In the genomic region with DNA sequence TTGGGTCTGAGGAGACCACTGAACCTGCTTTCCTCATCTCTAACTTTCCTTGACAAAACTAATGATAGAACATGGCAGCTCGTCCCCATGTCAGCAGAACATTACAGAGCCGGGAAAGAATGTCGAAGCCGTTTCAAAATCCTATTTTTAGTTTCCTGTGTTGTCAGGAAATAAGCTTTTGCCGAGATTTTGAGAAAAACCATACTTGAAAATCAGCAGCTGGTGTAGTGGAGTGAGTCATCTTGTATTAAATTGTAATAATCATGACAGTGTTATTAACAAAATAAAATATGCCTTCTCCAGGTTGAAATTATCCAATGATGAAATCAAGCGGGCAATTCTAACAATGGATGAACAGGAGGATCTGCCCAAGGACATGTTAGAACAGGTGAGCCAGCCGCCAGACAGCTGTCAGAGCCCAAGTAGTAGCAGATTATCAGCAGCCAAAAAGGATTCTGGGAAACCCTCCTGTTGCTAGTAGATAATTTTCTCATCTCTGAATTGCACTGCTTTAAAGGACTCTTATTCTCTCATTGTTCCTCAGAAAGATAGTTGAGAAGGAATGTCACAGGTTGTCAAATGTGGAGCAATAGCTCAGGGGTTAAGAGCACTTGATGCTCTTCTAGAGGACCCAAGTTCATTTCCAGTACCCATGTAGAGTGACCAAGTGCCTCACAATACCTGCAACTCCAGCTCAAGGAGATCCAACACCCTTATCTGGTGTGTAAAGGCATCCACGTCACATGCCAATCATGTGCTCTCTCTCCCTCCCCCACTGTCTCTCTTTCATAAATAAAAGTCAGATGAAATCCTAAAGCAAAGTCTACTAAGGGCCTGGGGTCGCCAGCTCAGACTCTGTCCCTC, we compare ENCODE assay signal across 14 mouse cellular contexts.
DNase-seq lines count a peak whose midpoint lies in the region; ATAC-seq and TF ChIP-seq lines count a peak whose summit lies in the region.
"Had no signal": no experiment of that assay in that cellular context is flagged by ENCODE, and none has a peak within 500 bp of the region (broad histone marks: within the 10 kb centered on the region; RNA-seq: fewer than 3 reads in every experiment).

No protein-coding gene starts in this region.

- no peak for TF ChIP-seq CTCF in layer of hippocampus, adult 2 months (conservative IDR thresholded peaks at IDR 0.05)
- TF ChIP-seq CTCF in embryonic fibroblast, embryonic 13.5 days (IDR thresholded peaks at IDR 0.05; ENCODE audit: borderline replicate concordance, insufficient read depth, low read length), result no peak

- H3K4me2 ChIP-seq in heart, embryonic 14.5 days (ENCODE audit: low read length), result no peak overlapping the region
- H3K4me2 ChIP-seq in hindbrain, embryonic 12.5 days (replicated peaks), result no peak overlapping the region
- no peak overlapping the region for H3K4me2 ChIP-seq in forebrain, embryonic 12.5 days
- H3K4me2 ChIP-seq: lung, embryonic 15.5 days; neural tube, embryonic 15.5 days had no signal

- H3K9me3 ChIP-seq in heart, embryonic 14.5 days (ENCODE audit: control insufficient read depth, low read length), result no peaks in the 10 kb centered on the region
- no peaks in the 10 kb centered on the region for H3K9me3 ChIP-seq in hindbrain, embryonic 12.5 days (replicated peaks)
- no peaks in the 10 kb centered on the region for H3K9me3 ChIP-seq in forebrain, embryonic 12.5 days
- H3K9me3 ChIP-seq: forebrain, embryonic 10.5 days; lung, embryonic 15.5 days; neural tube, embryonic 15.5 days had no signal

- no peak for ATAC-seq in heart, embryonic 14.5 days (ENCODE audit: insufficient number of reproducible peaks, insufficient read depth, low FRiP score, low read depth)
- ATAC-seq in megakaryocyte-erythroid progenitor cell, adult 5-6 weeks (replicated peaks; ENCODE audit: low FRiP score, low TSS enrichment, poor library complexity, severe bottlenecking), result peak; percentile 68
- no peak for ATAC-seq in hindbrain, embryonic 12.5 days (ENCODE audit: low FRiP score)
- no peak for ATAC-seq in erythroid progenitor cell, adult 5-6 weeks (replicated peaks; ENCODE audit: low FRiP score, poor library complexity, severe bottlenecking)
- no peak for ATAC-seq in forebrain, embryonic 12.5 days (ENCODE audit: low FRiP score)
- ATAC-seq: midbrain, embryonic 16.5 days had no signal

- TF ChIP-seq POLR2A in embryonic fibroblast, embryonic 13.5 days (IDR thresholded peaks at IDR 0.05; ENCODE audit: low read depth, low read length), result no peak

- no peak overlapping the region; the same call in 1 of the 2 replicates for H3K9ac ChIP-seq in heart, embryonic 14.5 days (ENCODE audit: low read length)
- no peak overlapping the region for H3K9ac ChIP-seq in hindbrain, embryonic 12.5 days
- H3K9ac ChIP-seq in forebrain, embryonic 12.5 days, result no peak overlapping the region
- H3K9ac ChIP-seq: lung, embryonic 15.5 days; neural tube, embryonic 15.5 days had no signal

- peak overlapping the region; percentile 81 for H3K27ac ChIP-seq in layer of hippocampus, adult 2 months
- 0 out of 2 replicates have a peak overlapping the region, but pooled peaks have one; percentile 37 for H3K27ac ChIP-seq in embryonic fibroblast, embryonic 13.5 days (ENCODE audit: insufficient read depth, low read length)
- peak overlapping the region; percentile 64 to 69 for H3K27ac ChIP-seq in heart, embryonic 14.5 days (replicated peaks in 1 of 2; ENCODE audit: control insufficient read depth in 1 of 2, insufficient read depth in 1 of 2, low read depth in 2 of 2, low read length in 2 of 2)
- H3K27ac ChIP-seq in hindbrain, embryonic 12.5 days, result no peak overlapping the region
- no peak overlapping the region for H3K27ac ChIP-seq in forebrain, embryonic 12.5 days
- H3K27ac ChIP-seq: forebrain, embryonic 10.5 days; neural tube, embryonic 15.5 days had no signal

- peaks cover 56% of the 10 kb centered on the region for H3K36me3 ChIP-seq in heart, embryonic 14.5 days (ENCODE audit: control insufficient read depth, insufficient read depth, low read length)
- H3K36me3 ChIP-seq in hindbrain, embryonic 12.5 days, result peaks cover 48% of the 10 kb centered on the region
- H3K36me3 ChIP-seq in forebrain, embryonic 12.5 days (replicated peaks), result peaks cover 31% of the 10 kb centered on the region

- peaks cover 4% of the 10 kb centered on the region for H3K4me1 ChIP-seq in embryonic fibroblast, embryonic 13.5 days (ENCODE audit: control insufficient read depth, insufficient read depth, low read length)
- H3K4me1 ChIP-seq in heart, embryonic 14.5 days (ENCODE audit: control insufficient read depth in 2 of 2, insufficient read depth in 2 of 2, low read length in 2 of 2), result peaks cover 46 to 71% of the 10 kb centered on the region in 2 experiments
- H3K4me1 ChIP-seq in hindbrain, embryonic 12.5 days, result peaks cover 8% of the 10 kb centered on the region
- H3K4me1 ChIP-seq in forebrain, embryonic 12.5 days, result peaks cover 21% of the 10 kb centered on the region

- H3K27me3 ChIP-seq in heart, embryonic 14.5 days (ENCODE audit: control insufficient read depth, insufficient read depth, low read length), result no peaks in the 10 kb centered on the region
- H3K27me3 ChIP-seq in hindbrain, embryonic 12.5 days, result no peaks in the 10 kb centered on the region
- H3K27me3 ChIP-seq in forebrain, embryonic 12.5 days, result no peaks in the 10 kb centered on the region
- H3K27me3 ChIP-seq: lung, embryonic 15.5 days; neural tube, embryonic 15.5 days had no signal

- no peak overlapping the region for H3K4me3 ChIP-seq in layer of hippocampus, adult 2 months
- no peak overlapping the region for H3K4me3 ChIP-seq in embryonic fibroblast, embryonic 13.5 days (ENCODE audit: insufficient read depth, low read length)
- no peak overlapping the region for H3K4me3 ChIP-seq in heart, embryonic 14.5 days (ENCODE audit: control insufficient read depth in 1 of 2, insufficient read depth in 1 of 2, low read depth in 1 of 2, low read length in 2 of 2)
- H3K4me3 ChIP-seq in hindbrain, embryonic 12.5 days, result no peak overlapping the region
- no peak overlapping the region for H3K4me3 ChIP-seq in forebrain, embryonic 12.5 days (replicated peaks)
- H3K4me3 ChIP-seq: forebrain, embryonic 10.5 days; lung, embryonic 15.5 days; neural tube, embryonic 15.5 days had no signal

- WGBS in heart, embryonic 14.5 days, result 32% methylated on average over 9 of the region's 9 CpGs
- WGBS in hindbrain, embryonic 12.5 days, result 85% methylated on average over 9 of the region's 9 CpGs
- WGBS in forebrain, embryonic 12.5 days, result 89% methylated on average over 9 of the region's 9 CpGs

- no peak for DNase-seq in layer of hippocampus, adult 2 months (ENCODE audit: low spot score in 2 of 2)
- no peak for DNase-seq in layer of hippocampus, adult 18-20 months (ENCODE audit: low spot score in 2 of 2)
- DNase-seq: cerebellum, postnatal 36 days; right cerebral cortex, postnatal 25 days had no signal

Comparison
In these comparisons a context has a peak if more than half of its experiments do, and no peak if none do; other contexts are left out.
1. H3K27ac ChIP-seq: peak in layer of hippocampus, adult 2 months (single experiment), embryonic fibroblast, embryonic 13.5 days (single experiment) and heart, embryonic 14.5 days (2 of 2); none in hindbrain, embryonic 12.5 days (single experiment) and forebrain, embryonic 12.5 days (single experiment).